Mouse (Mus musculus) E14TG2a.4 (cell line): ENCODE data around the gene Zfp169.
A peak's percentile ranks its signal among the peaks of the same experiment; 100 is the strongest.

Experiments used
- H3K27me3 ChIP-seq: 2 replicates; pipeline ENCODE4 v1.6.1; 2014; ENCODE audit warnings: low read length, control low read depth; ENCODE audit not compliant: insufficient read depth
- H3K36me3 ChIP-seq: 2 replicates; pipeline ENCODE4 v1.6.1; 2014; ENCODE audit warnings: low read length, control low read depth; ENCODE audit not compliant: insufficient read depth
- H3K4me1 ChIP-seq: replicated peaks from 2 replicates; pipeline ENCODE4 v1.6.1; 2014; ENCODE audit warnings: low read depth, low read length, control low read depth
- H3K4me3 ChIP-seq: replicated peaks from 2 replicates; pipeline ENCODE4 v1.5.1; 2014; ENCODE audit warnings: mild to moderate bottlenecking, low read length
- H3K9me3 ChIP-seq: 2 replicates; pipeline ENCODE4 v1.6.1; 2014; ENCODE audit warnings: low read length, control low read depth
- CTCF ChIP-seq: conservative IDR thresholded peaks from 2 replicates; pipeline ENCODE4 v1.5.1; 2014; ENCODE audit warnings: low read length
- NANOG ChIP-seq: IDR thresholded peaks from 2 replicates; pipeline ENCODE4 v1.6.1; 2014; ENCODE audit warnings: borderline replicate concordance, low read length, mixed read lengths
- POU5F1 ChIP-seq: IDR thresholded peaks from 2 replicates; pipeline ENCODE4 v1.6.1; 2014; ENCODE audit warnings: low read length, borderline replicate concordance

Zfp169 gene

GRCm38 (mm10) chr13:48547623-48548022 lies 34.4 kb upstream of the Zfp169 start:
- peaks cover 38% of the 10 kb centered on the region for H3K4me1 ChIP-seq
- H3K36me3 ChIP-seq = peaks cover 6% of the 10 kb centered on the region; the same call in 1 of the 2 replicates
- no peaks in the 10 kb centered on the region for H3K9me3 ChIP-seq
- TF ChIP-seq CTCF (no peak), POU5F1 (no peak), NANOG (no peak)
- no peak overlapping the region for H3K4me3 ChIP-seq
- H3K27me3 ChIP-seq = peaks cover 12% of the 10 kb centered on the region

- Histone ChIP-seq H3K4me3 (peak overlapping the region; percentile 91), H3K27me3 (0 out of 2 replicates have a peak, but pooled peaks cover 5% of the 10 kb centered on the region), H3K4me1 (peaks cover 44% of the 10 kb centered on the region), H3K36me3 (peaks cover 7% of the 10 kb centered on the region; the same call in 1 of the 2 replicates), H3K9me3 (no peaks in the 10 kb centered on the region)
- no peak for TF ChIP-seq NANOG
- TF ChIP-seq CTCF = no peak
- no peak for TF ChIP-seq POU5F1
Measured at GRCm38 (mm10) chr13:48546330-48546917, 33.2 kb upstream of the Zfp169 start.

- no peaks in the 10 kb centered on the region for H3K9me3 ChIP-seq
- peak overlapping the region; percentile 95 for H3K4me3 ChIP-seq
- H3K4me1 ChIP-seq = peaks cover 51% of the 10 kb centered on the region
- TF ChIP-seq NANOG (no peak), CTCF (no peak), POU5F1 (no peak)
- 0 out of 2 replicates have a peak, but pooled peaks cover 5% of the 10 kb centered on the region for H3K27me3 ChIP-seq
- H3K36me3 ChIP-seq = peaks cover 13% of the 10 kb centered on the region; the same call in 1 of the 2 replicates
Measured at GRCm38 (mm10) chr13:48545476-48546281, 32.4 kb upstream of the Zfp169 start.

- H3K36me3 ChIP-seq = peaks cover 18% of the 10 kb centered on the region; the same call in 1 of the 2 replicates
- 0 out of 2 replicates have a peak, but pooled peaks cover 5% of the 10 kb centered on the region for H3K27me3 ChIP-seq
- peak overlapping the region; percentile 95 for H3K4me3 ChIP-seq
- peaks cover 59% of the 10 kb centered on the region for H3K4me1 ChIP-seq
- no peaks in the 10 kb centered on the region for H3K9me3 ChIP-seq
- TF ChIP-seq POU5F1 (no peak), NANOG (no peak), CTCF (no peak)
Measured at GRCm38 (mm10) chr13:48544867-48545266, 31.6 kb upstream of the Zfp169 start.

- H3K4me3 ChIP-seq = peak overlapping the region; percentile 95
- TF ChIP-seq NANOG (no peak), POU5F1 (no peak), CTCF (no peak)
- peaks cover 18% of the 10 kb centered on the region; the same call in 1 of the 2 replicates for H3K36me3 ChIP-seq
- H3K9me3 ChIP-seq = no peaks in the 10 kb centered on the region
- H3K27me3 ChIP-seq = 0 out of 2 replicates have a peak, but pooled peaks cover 5% of the 10 kb centered on the region
- peaks cover 62% of the 10 kb centered on the region for H3K4me1 ChIP-seq
Measured at GRCm38 (mm10) chr13:48544391-48544790, 31.1 kb upstream of the Zfp169 start.

GRCm38 (mm10) chr13:48540488-48540887 lies 27.2 kb upstream of the Zfp169 start:
- H3K27me3 ChIP-seq = no peaks in the 10 kb centered on the region
- H3K36me3 ChIP-seq = peaks cover 56% of the 10 kb centered on the region
- H3K4me1 ChIP-seq = peaks cover 60% of the 10 kb centered on the region
- no peaks in the 10 kb centered on the region for H3K9me3 ChIP-seq
- no peak for TF ChIP-seq NANOG
- TF ChIP-seq CTCF = no peak
- no peak for TF ChIP-seq POU5F1
- 0 out of 2 replicates have a peak overlapping the region, but pooled peaks have one; percentile 20 for H3K4me3 ChIP-seq

GRCm38 (mm10) chr13:48533441-48533840 lies 20.2 kb upstream of the Zfp169 start:
- Histone ChIP-seq H3K4me3 (no peak overlapping the region), H3K36me3 (peaks cover 47% of the 10 kb centered on the region), H3K9me3 (no peaks in the 10 kb centered on the region), H3K4me1 (peaks cover 7% of the 10 kb centered on the region), H3K27me3 (no peaks in the 10 kb centered on the region)
- TF ChIP-seq NANOG (no peak), CTCF (no peak), POU5F1 (no peak)

GRCm38 (mm10) chr13:48531448-48531847 lies 18.2 kb upstream of the Zfp169 start:
- Histone ChIP-seq H3K27me3 (no peaks in the 10 kb centered on the region), H3K4me1 (peaks cover 17% of the 10 kb centered on the region), H3K4me3 (no peak overlapping the region), H3K9me3 (no peaks in the 10 kb centered on the region), H3K36me3 (peaks cover 27% of the 10 kb centered on the region)
- TF ChIP-seq NANOG = no peak
- TF ChIP-seq CTCF = no peak
- no peak for TF ChIP-seq POU5F1
